Mouse (Mus musculus) liver, embryonic 13.5 days (tissue): ENCODE measurements around the gene Ugt1a6a. TPM values are rescaled to one million over a fixed set of nuclear protein-coding genes. Genes with fewer than 3 reads are reported as not detected.
A peak's percentile ranks its signal among the peaks of the same experiment; 100 is the strongest.

Experiments used
- ATAC-seq: fragments of 200-750 bp; cut with Nextera tagmentation; 2 replicates; pipeline ENCODE4 v1.8.0; 2017; ENCODE audit warnings: low read depth, mild to moderate bottlenecking, moderate number of reproducible peaks, moderate library complexity
- DNase-seq: peaks from one replicate; pipeline ENCODE4 v3.0.0; 2022
- H3K27ac ChIP-seq: fragments of 300-500 bp; sonication (generic); 2 replicates; pipeline ENCODE4 v1.5.1; 2015; ENCODE audit warnings: moderate library complexity, mild to moderate bottlenecking, inconsistent platforms
- H3K27me3 ChIP-seq: fragments of 300-500 bp; sonication (generic); 2 replicates; pipeline ENCODE4 v1.6.1; 2015; ENCODE audit warnings: mild to moderate bottlenecking, inconsistent platforms
- H3K36me3 ChIP-seq: fragments of 300-500 bp; sonication (generic); 2 replicates; pipeline ENCODE4 v1.6.1; 2015; ENCODE audit warnings: mild to moderate bottlenecking, inconsistent platforms
- H3K4me1 ChIP-seq: fragments of 300-500 bp; sonication (generic); replicated peaks from 2 replicates; pipeline ENCODE4 v1.6.1; 2015; ENCODE audit warnings: inconsistent platforms
- H3K4me2 ChIP-seq: fragments of 300-500 bp; sonication (generic); 2 replicates; pipeline ENCODE4 v1.6.1; 2015; ENCODE audit warnings: inconsistent platforms, mild to moderate bottlenecking, moderate library complexity
- H3K4me3 ChIP-seq: fragments of 300-500 bp; sonication (generic); replicated peaks from 2 replicates; pipeline ENCODE4 v1.5.1; 2015; ENCODE audit warnings: mild to moderate bottlenecking, inconsistent platforms
- H3K9ac ChIP-seq: fragments of 300-500 bp; sonication (generic); 2 replicates; pipeline ENCODE4 v1.6.1; 2015; ENCODE audit warnings: mild to moderate bottlenecking, inconsistent platforms
- H3K9me3 ChIP-seq: fragments of 300-500 bp; sonication (generic); replicated peaks from 2 replicates; pipeline ENCODE4 v1.6.1; 2016; ENCODE audit warnings: inconsistent platforms
- WGBS: fragments of 180-500 bp; shearing (Covaris S2); methylation state at CpG from one replicate; pipeline ENCODE4 v1.1.7; 2015; ENCODE audit not compliant: insufficient replicate concordance; 5-methylcytosine and 5-hydroxymethylcytosine counted together
- polyA plus RNA-seq: library from polyadenylated mRNA; unstranded; fragments of >200 nt; fragmentation: Nextera tagmentation; extraction: Ambion mirVana; gene quantifications from 2 replicates; pipeline ENCODE4 v1.2.1, GENCODE M21; 2015

The Ugt1a6a gene
- polyA plus RNA-seq, 1 experiment from 2014 or later = 3.4 TPM

DNA sequence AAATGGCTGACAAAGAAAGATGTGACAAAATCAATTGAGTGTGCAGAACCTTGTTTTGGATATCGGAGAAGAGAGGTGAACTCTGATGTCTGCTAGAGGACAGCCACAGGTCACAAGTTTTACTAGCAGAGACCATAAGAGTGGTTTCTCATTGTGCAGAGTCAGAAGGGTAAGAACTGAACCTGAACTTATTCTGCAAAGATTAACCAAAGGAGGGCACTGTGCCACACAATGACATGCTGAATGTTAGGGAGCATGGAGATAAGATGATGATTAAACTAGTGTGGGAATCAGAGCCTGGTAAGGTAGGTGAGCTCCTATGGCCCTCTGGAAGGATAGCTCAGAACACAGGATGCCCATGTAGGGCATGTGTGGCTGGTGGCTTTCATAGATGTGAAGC lies 61.1 kb downstream of the Ugt1a6a start:
- no peaks in the 10 kb centered on the region for H3K36me3 ChIP-seq
- H3K4me1 ChIP-seq = no peaks in the 10 kb centered on the region
- no peak for DNase-seq
- peaks cover 9% of the 10 kb centered on the region; the same call in 1 of the 2 replicates for H3K27me3 ChIP-seq
- H3K9ac ChIP-seq = no peak overlapping the region
- 58% methylated on average over 1 of the region's 1 CpGs for WGBS
- H3K27ac ChIP-seq = no peak overlapping the region
- H3K4me2 ChIP-seq = no peak overlapping the region
- H3K4me3 ChIP-seq = no peak overlapping the region
- H3K9me3 ChIP-seq = no peaks in the 10 kb centered on the region
- ATAC-seq = no peak

DNA sequence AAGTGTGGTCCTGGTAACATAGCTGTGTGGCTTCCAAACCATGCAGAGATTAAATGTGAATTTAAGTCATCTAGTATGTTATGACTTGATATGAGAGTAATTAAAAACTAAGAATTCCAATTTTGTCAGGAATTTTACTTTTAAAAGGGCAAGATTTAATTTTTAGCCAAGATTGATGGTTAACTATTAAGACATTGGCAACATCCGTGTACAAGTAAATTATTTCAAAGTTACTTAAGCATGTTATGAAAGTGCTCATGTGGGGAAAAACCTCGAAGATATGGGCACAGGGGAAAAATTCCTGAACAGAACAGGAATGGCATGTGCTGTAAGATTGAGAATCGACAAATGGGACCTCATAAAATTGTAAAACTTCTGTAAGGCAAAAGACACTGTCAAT lies 62.8 kb downstream of the Ugt1a6a start:
- no peak for DNase-seq
- Histone ChIP-seq H3K4me3 (no peak overlapping the region), H3K4me2 (no peak overlapping the region), H3K36me3 (no peaks in the 10 kb centered on the region), H3K27me3 (peaks cover 9% of the 10 kb centered on the region; the same call in 1 of the 2 replicates), H3K9me3 (no peaks in the 10 kb centered on the region), H3K4me1 (no peaks in the 10 kb centered on the region), H3K9ac (no peak overlapping the region), H3K27ac (no peak overlapping the region)
- 45% methylated on average over 3 of the region's 3 CpGs for WGBS
- no peak for ATAC-seq

DNA sequence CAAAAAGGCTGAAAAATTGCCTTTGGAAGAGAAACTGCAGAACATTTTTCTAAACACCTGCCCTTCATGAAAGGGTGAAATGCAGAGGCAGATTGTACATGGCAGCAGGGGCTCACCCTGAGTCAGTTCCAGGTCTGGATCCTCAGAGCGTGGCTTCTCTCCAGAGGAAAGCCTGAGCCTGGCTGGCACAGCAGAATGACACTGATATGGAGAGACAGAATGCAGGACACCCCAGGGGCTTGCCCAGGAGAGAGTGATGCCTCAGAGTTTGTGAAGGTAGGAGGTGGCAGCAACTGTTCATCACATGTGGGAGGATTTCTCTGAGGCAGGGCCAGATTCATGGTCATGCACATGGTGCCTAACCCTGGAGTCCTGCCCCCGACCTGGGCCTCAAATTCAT lies 65.4 kb downstream of the Ugt1a6a start:
- WGBS = 57% methylated on average over 2 of the region's 2 CpGs
- ATAC-seq = no peak
- Histone ChIP-seq H3K9me3 (no peaks in the 10 kb centered on the region), H3K27ac (no peak overlapping the region), H3K36me3 (0 out of 2 replicates have a peak, but pooled peaks cover 3% of the 10 kb centered on the region), H3K4me2 (no peak overlapping the region), H3K27me3 (peaks cover 12% of the 10 kb centered on the region; the same call in 1 of the 2 replicates), H3K4me3 (no peak overlapping the region), H3K9ac (no peak overlapping the region), H3K4me1 (peaks cover 9% of the 10 kb centered on the region)
- no peak for DNase-seq

DNA sequence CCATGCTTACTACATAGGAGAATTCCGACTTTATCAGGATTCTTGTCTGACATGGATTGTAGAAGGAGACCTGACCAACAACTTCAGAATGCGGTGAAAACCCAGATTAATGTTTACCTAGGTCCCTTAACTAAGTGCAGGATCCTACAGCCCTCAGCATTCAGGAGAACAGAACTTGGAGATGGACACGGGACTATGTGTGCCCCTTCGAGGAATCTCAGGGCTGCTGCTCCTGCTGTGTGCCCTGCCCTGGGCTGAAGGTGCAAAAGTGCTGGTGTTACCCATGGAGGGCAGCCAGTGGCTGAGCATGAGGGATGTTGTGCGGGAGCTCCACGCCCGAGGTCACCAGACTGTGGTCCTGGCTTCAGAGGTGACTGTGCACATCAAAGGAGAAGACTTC lies 65.8 kb downstream of the Ugt1a6a start, which contains the start of gene Ugt1a2:
Gene Ugt1a2, plus strand, starts transcription at position 146 of the 400 bp plus-strand sequence.
- Histone ChIP-seq H3K4me3 (no peak within 1 kb of the TSS), H3K4me2 (no peak within 1 kb of the TSS), H3K36me3 (0 out of 2 replicates have a peak, but pooled peaks cover 3% of the 10 kb centered on the region), H3K9me3 (no peaks in the 10 kb centered on the region), H3K27me3 (peaks cover 12% of the 10 kb centered on the region; the same call in 1 of the 2 replicates), H3K4me1 (peaks cover 14% of the 10 kb centered on the region), H3K9ac (no peak within 1 kb of the TSS), H3K27ac (no peak within 1 kb of the TSS)
- 59% methylated on average over 7 of the region's 7 CpGs for WGBS
- no peak for DNase-seq
- no peak for ATAC-seq

DNA sequence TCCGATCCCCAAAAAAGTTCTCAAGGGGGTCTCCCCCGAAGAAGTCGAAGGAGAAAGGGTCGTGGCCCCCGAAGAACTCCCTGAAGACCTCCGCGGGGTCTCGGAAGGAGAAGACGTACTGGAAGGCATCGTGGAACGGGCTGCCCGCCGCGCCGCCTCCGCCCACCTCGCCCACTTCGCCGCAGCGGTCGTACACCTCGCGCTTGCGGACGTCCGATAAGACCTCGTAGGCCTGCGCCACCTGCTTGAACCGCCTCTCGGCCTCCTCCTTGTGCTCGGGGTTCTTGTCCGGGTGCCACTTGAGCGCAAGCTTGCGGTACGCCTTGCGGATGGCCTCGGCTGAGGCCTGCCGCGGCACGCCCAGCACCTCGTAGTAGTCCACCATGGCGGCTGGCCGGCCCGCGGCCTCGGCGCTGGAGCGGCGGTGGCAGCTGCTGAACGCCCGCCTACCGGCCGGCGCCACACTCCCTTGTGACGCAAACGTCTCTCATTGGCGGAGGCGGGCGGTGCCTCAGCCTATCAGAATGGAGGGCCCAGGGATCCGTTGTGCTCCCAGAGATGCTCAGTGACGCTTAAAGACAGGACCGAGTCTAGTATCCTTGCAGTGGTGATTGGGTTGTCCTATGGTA lies 70.8 kb downstream of the Ugt1a6a start, which contains the start of gene Dnajb3:
Gene Dnajb3, minus strand, starts transcription at position 489 of the 629 bp plus-strand sequence.
- Histone ChIP-seq H3K27ac (peak within 1 kb of the TSS; percentile 95), H3K4me3 (peak within 1 kb of the TSS; percentile 68), H3K4me2 (peak within 1 kb of the TSS; percentile 85), H3K4me1 (peaks cover 47% of the 10 kb centered on the region), H3K9ac (peak within 1 kb of the TSS; percentile 82), H3K27me3 (peaks cover 5% of the 10 kb centered on the region; the same call in 1 of the 2 replicates), H3K9me3 (no peaks in the 10 kb centered on the region), H3K36me3 (0 out of 2 replicates have a peak, but pooled peaks cover 3% of the 10 kb centered on the region)
- 3% methylated on average over 62 of the region's 62 CpGs for WGBS
- ATAC-seq = peak; percentile 87
- peak; percentile 83 for DNase-seq

DNA sequence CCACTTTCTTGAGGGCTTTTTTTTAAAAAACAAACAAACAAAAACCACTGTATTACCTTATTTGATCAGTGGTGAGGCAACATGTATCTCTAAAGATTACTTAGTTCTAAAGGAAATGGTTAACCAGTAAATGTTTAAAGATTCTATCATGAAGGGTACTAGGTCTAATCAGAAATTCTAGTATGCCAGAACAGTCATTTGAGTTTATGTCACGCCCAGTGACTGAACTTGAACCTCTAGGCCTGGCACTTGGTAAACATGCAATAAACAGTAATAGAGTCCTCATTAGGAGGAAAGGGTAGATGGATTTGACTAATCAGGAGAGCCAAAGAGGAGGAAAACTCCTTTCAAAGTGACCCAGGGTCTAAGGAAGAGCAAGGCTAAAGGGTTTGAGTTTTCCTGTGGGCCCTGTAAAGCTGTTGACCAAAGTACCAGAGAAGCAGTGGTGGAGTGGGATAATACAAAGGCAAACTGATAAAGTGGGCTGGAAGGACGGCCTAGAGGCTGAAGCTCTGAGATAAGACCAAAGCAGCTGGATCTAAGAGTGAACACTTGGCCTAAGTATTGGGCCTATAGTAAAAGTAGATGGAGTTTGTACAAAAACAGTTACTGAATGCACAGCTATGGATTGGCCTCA lies 72.4 kb downstream of the Ugt1a6a start:
- 18% methylated on average over 2 of the region's 2 CpGs for WGBS
- Histone ChIP-seq H3K36me3 (0 out of 2 replicates have a peak, but pooled peaks cover 3% of the 10 kb centered on the region), H3K4me3 (no peak overlapping the region), H3K9me3 (peaks cover 7% of the 10 kb centered on the region), H3K9ac (peak overlapping the region; percentile 57; the same call in 1 of the 2 replicates), H3K4me1 (peaks cover 47% of the 10 kb centered on the region), H3K27ac (peak overlapping the region; percentile 95), H3K27me3 (0 out of 2 replicates have a peak, but pooled peaks cover 2% of the 10 kb centered on the region), H3K4me2 (peak overlapping the region; percentile 51)
- DNase-seq = peak; percentile 76
- peak; percentile 90 for ATAC-seq

DNA sequence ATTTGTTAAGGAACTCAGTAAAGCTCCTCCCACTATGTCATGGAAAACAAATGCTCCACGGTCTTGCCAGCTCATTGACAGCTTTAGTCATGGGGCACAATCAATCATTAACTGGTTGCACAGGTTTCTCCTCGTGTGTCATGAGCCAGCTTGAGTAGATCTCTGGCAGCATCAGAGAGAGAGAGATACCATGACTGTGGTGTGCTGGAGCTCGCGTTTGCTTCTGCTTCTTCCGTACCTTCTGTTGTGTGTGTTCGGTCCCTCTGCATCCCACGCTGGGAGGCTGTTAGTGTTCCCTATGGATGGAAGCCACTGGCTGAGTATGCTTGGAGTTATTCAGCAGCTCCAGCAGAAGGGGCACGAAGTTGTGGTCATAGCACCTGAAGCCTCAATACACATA lies 77.2 kb downstream of the Ugt1a6a start, which contains the start of gene Ugt1a1:
Gene Ugt1a1, plus strand, starts transcription at position 148 of the 400 bp plus-strand sequence.
- DNase-seq (no peak), ATAC-seq (no peak)
- peaks cover 43% of the 10 kb centered on the region for H3K9me3 ChIP-seq

DNA sequence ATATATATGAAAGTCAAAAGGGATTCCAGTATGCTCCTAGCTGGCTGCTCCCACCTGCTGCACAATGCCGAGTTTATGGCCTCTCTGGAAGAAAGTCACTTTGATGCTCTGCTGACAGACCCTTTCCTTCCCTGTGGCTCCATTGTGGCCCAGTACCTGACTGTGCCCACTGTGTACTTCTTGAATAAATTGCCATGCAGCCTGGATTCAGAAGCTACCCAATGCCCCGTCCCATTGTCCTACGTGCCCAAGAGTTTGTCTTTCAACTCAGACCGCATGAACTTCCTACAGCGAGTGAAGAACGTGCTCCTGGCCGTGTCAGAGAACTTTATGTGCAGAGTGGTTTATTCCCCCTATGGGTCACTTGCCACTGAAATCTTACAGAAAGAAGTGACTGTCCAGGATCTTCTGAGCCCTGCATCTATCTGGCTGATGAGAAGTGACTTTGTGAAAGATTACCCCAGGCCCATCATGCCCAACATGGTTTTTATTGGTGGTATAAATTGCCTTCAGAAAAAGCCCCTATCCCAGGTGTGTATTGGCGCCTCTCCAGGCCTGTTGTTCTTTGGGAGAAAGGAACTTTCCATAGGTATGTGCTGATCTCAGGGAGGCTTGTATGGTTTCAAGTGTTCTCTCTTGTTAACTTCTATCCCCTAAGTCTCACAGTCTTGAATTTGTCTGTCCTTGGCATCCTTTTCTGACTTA lies 77.9 kb downstream of the Ugt1a6a start:
- Histone ChIP-seq H3K27me3 (no peaks in the 10 kb centered on the region), H3K4me3 (no peak overlapping the region), H3K4me2 (no peak overlapping the region), H3K9me3 (peaks cover 50% of the 10 kb centered on the region), H3K4me1 (peaks cover 14% of the 10 kb centered on the region), H3K36me3 (no peaks in the 10 kb centered on the region), H3K9ac (no peak overlapping the region), H3K27ac (no peak overlapping the region)
- ATAC-seq = no peak
- 48% methylated on average over 8 of the region's 8 CpGs for WGBS
- DNase-seq = no peak

More for the DNA sequence above, 77.2 kb downstream of the Ugt1a6a start, which contains the start of gene Ugt1a1:
- Histone ChIP-seq H3K36me3 (no peaks in the 10 kb centered on the region), H3K27me3 (no peaks in the 10 kb centered on the region), H3K4me1 (peaks cover 20% of the 10 kb centered on the region), H3K27ac (no peak within 1 kb of the TSS), H3K4me2 (no peak within 1 kb of the TSS), H3K4me3 (no peak within 1 kb of the TSS), H3K9ac (no peak within 1 kb of the TSS)
- WGBS = 56% methylated on average over 8 of the region's 8 CpGs

DNA sequence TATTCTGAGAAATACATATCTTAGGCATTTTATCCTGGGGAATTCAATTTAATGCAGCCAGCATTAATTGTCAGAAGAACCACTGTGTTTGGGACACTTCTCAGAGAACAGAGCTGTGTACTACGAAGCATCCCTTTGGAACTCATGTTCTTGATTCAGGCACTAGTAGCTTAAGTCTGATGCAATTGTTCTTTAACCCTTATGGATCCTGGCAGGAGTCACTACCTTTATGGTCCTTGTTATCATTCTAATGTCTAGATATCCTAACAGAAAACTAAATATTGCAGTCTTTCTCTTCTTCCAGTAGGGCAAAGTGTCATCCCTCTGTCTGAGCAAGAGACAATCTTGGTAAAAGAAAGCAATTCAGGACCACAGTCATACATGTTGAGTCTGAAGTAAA lies 78.5 kb downstream of the Ugt1a6a start:
- ATAC-seq = no peak
- no peaks in the 10 kb centered on the region for H3K27me3 ChIP-seq
- H3K4me1 ChIP-seq = peaks cover 8% of the 10 kb centered on the region
- 45% methylated on average over 1 of the region's 1 CpGs for WGBS
- no peak overlapping the region for H3K27ac ChIP-seq
- peaks cover 52% of the 10 kb centered on the region for H3K9me3 ChIP-seq
- no peak overlapping the region for H3K9ac ChIP-seq
- no peaks in the 10 kb centered on the region for H3K36me3 ChIP-seq
- no peak overlapping the region for H3K4me2 ChIP-seq
- no peak overlapping the region for H3K4me3 ChIP-seq
- DNase-seq = no peak

DNA sequence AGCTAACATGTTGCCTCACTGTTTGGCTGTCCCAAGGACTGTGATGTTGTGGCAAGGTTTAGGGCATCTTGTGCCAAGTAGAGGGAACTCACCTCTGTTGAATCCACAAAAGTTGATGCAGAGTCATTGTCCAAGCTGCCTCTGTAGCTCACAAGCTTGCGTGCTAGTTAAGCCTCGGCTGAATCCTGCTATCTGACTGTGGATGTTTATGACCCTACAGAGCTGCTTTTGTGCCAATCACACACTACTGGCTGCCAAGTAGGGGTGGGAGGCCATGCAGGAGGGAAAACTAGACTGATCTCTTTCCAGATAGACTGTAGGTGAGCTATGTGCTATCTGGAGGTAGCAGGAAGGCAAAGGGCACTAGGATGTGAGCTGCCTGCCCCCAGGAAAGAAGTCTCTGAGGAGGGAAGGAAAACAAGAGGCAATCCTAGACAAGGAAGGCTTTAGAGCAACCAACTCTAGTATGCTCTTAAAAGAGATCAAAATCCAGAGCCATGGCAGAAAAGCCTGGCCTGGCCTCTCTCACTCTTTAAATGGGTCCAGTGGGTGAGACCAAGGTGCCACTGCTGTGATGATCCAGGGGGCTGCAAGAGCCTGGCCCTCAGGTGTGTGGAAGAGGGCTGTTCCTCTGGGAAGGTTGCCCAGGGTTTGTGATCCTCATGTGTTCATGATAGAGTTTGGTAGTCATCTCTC lies 79.3 kb downstream of the Ugt1a6a start:
- Histone ChIP-seq H3K27me3 (no peaks in the 10 kb centered on the region), H3K36me3 (no peaks in the 10 kb centered on the region), H3K27ac (no peak overlapping the region), H3K4me2 (no peak overlapping the region), H3K9ac (no peak overlapping the region), H3K9me3 (peaks cover 52% of the 10 kb centered on the region), H3K4me3 (no peak overlapping the region), H3K4me1 (no peaks in the 10 kb centered on the region)
- 60% methylated on average over 2 of the region's 2 CpGs for WGBS
- 0 out of 2 replicates have a peak, but pooled peaks have one; percentile 22 for ATAC-seq
- DNase-seq = no peak
